Mouse (Mus musculus) neutrophil, adult 5-6 weeks (primary cell): Measurements from ENCODE around the gene Gm33543. TPM values are rescaled to one million over a fixed set of nuclear protein-coding genes. Genes with fewer than 3 reads are reported as not detected.

Experiments
- ATAC-seq: fragments of 151-379, 151-347 bp; 2 replicates; pipeline ENCODE4 v1.8.0; 2017; ENCODE audit warnings: mild to moderate bottlenecking, moderate TSS enrichment; ENCODE audit not compliant: insufficient number of reproducible peaks, poor library complexity, low FRiP score, severe bottlenecking; ENCODE audit errors: extremely low read depth
- total RNA-seq: library from RNA; stranded (forward); fragments of 200-1000 nt; gene quantifications from 2 replicates; pipeline ENCODE4 v1.2.3, GENCODE M21; 2017

The Gm33543 gene
- total RNA-seq, result 0.25 and 0.47 TPM in 2 replicates

DNA sequence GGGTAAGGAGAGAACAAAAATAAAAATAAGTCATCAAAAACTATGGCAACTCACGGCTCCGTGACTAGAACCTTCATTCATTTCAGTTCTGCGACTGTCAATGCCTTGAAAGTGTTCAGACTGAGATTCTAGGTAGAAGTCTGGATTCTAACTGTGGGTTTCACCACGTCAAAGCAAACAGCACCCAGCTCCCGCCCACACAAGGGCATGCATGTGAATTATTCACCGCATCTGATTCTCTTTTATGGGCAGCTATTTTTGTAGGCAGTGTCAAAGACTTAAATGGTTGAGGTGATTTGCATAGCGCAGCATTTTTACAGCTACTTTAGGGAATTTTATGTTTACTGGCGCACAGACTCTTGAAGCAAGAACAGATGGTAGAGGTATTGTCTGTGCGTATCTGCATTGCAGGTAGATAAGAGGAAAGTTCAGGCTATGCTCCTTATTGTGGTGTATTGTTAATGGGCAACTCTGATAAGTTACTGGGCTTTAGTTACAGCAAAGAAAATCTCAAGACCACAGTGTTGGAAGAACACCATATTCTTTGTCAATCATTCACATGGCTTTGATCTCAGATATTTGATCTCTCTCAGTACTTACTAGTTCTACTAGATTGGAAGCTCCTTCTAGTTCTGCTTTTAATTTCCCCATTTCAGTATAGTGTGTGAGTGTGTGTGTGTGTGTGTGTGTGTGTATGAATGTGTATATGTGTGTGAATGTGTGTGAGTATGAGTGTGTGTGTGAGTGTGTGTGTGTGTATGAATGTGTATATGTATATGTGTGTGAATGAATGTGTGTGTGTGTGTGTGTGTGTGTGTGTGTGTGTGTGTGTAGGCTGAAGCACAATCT lies at the start of gene Gm33543:
Gm33543 (minus strand) TSS at position 142 of the 849 bp plus-strand sequence.
- ATAC-seq, result peak; percentile 52; the same call in 1 of the 2 replicates

DNA sequence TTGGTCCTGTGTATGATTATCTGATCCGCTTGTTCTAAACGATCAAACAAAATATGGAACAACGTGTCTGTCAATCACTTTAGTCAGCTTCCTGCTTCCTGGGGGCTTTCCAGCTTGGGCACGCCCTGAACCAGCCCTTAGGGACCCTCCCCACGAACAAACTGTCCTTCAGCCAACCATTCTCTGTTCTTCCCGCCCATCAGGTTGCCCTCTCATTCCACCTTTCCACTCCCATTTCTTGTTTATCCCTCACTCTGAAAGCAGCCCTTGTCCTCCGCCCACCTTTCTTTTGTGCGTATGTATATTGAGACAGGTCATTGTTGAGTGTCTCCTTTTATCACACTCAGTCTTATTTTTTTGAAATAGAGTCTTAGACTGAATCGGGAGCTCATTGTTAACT lies 49.4 kb upstream of the Gm33543 start:
- ATAC-seq, result no peak

DNA sequence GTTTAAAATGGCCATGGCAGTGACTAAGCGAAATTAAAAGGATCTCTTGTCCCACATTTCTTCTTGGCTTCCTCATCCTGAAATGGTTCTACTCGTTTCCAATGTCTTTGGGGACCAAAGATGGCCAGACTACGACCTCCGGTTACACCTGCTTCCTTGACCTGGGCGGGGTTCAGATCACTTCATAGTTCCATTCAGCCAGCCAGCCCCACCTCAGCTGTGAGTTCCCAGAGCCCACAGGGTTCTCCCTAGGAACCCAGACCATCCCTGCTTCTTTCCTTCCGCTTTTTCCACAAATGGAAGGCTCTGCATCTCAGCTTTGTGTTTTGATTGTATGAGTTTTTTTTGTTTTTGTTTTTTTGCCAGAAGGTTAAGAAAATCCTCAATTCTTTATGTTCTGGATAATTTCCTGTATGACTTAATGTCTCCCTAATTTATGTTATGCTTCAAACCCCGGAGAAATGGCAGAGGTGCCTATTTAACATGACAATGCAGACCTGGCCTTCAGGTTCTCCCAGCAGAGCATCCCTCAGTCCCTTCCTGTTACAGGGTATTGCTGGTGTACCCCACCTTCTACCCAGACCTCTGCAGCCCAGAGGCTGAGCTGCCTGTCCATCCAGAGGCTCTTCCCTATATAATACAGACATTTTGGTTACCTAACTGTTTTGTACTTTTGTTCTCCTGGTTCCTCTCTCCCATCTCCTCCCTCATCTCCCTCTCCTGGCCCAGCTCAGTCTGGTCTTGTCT lies 48.7 kb upstream of the Gm33543 start:
- ATAC-seq, result no peak

DNA sequence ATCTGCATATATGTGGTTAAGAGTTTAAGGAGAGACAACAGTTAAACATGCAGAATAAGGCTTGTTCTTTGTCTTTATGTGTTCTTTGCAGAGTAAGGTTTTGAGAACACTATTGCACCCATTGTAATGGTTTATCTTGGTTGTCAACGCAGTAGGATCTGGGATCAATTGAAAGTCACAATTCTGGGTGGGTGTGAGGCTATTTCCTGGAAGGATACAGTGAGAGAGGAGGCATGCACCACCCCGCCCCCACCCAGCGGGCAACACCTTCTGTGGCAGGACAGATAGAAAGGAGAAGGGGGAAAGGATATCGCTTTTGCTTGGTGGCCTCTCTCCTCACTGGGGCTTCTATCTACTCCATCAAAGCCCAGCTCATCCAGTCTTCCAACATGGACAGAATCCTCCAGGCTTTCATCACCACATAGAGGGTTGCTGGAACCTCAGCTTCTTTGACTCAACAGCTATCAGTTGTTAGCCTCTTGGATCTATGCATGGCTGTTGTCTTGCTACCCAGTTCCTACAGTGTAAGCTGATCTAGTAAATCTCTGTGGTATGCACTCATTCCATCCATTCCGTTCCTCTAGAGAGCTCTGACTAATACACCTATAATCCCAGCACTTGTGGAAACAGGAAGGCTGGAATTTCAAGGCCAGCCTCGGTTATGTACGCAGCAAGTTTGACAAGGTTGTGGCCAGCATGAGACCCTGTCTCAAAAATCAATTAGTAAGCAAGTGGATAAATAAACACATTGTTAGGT lies 41.2 kb upstream of the Gm33543 start:
- no peak for ATAC-seq

DNA sequence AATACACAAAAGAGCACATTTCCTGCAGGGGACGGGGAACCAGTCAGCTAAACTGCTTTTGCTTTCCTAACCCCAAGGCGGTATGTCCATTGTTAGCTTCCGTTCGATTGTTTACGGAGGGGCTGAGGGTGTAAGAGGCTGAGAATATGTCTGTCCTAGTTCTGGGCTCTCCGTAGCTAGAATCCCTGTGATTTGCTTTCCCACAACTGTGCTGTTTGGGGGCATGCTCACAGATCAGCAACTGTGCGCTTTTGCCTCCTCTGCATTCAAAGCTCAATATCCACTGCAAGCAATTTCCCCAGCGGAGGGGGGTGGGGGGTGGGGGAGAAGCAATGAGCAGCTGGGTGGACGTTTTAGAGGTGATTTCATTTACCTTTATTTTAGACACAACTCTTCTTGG lies 39.3 kb upstream of the Gm33543 start:
- ATAC-seq, result no peak

DNA sequence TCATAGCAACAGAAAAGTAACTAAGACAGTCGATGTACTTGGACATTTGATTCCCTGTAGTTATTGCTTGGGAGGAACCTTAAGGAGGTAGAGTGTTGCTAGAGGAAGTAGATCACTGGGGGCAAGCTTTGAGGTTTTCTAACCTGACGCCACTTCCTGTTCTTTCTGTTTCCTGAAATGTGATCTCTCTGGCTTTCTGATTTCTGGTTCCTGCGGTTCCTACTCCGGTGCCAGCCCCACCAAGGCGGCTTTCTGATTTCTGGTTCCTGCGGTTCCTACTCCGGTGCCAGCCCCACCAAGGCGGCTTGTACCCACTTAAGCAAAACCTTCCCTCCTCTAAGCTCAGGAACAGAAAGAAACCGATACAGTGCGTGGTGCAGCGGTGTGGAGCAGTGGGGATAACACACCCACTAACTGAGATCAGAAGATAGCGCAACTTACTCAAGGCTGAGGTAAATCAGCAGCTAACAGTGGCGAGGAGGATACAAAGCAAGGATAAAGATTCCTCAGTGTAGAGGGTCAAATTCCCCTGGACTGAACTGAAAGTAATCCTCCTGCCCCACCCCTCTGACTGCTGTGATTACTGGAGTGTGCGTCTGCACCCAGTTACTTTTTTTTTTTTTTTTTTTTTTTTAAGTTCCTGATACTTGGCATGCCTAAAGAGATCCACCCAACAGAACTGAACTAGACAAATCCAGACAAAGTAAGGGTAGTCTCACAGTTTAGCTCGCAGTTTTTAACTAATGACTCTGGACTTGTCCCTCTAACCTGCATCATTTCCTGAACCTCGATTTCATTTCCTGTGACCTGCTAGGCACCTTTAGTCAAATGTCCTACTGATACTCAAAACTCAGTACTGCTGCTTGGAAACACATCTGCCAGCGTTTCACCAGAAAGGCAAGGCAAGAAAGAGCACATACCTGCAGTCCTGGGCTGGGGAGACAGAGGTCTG lies 37.5 kb upstream of the Gm33543 start:
- ATAC-seq, result peak; percentile 80

DNA sequence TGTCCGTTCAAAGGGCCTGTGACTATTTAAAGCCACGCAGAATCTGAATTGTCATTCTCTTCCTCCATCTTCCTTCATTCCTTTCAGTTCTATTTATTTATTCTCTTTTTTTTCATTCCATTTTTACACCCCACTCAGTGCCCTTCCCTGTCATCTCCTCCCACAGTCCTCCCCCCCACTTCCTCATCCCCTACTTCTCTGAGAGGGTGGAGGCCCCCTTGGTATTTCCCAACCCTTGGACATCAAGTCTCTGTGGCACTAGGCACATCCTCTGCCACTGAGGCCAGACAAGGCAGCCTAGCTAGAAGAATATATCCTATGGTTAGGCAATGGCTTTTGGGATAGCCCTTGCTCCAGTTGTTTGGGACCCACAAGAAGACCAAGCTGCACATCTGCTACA lies 28.1 kb upstream of the Gm33543 start:
- no peak for ATAC-seq

DNA sequence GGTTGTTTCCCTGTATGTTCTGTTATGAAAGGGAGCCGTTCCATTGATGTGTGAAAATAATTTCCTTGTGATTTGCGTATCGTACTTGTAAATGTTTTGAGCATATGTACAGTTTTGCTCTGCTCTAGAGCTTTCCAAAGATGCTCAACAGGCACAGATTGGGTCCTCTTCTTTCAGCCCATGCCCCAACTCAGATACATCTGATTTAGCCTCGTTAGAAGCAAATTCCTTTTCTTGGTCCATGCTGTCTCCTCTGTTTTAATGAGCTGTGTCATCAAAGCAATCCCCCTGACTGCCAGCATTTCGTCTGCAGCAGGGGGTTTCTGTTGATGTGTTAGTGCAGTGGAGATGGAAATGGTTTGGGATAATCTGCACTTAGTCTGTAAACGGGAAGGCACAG lies 25.6 kb upstream of the Gm33543 start:
- no peak for ATAC-seq

DNA sequence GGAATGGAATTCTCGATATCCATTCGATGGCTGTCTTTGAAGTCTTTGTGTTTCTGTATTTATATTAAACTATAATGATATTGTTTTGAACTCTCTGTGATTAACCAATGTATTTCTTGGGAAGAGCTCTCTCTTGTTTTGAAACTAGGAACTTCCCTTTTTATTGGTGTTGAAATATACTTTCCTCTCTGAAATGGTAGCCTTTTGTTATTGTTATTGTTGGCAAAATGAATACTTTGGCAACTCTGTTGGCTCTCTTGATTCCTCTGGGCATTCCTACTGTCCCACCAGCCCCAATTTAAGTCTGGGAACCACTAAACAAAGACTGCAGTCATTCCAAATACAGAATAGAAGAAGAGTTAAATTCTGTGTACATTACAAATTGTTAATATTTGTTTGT lies 24.9 kb upstream of the Gm33543 start:
- no peak for ATAC-seq

DNA sequence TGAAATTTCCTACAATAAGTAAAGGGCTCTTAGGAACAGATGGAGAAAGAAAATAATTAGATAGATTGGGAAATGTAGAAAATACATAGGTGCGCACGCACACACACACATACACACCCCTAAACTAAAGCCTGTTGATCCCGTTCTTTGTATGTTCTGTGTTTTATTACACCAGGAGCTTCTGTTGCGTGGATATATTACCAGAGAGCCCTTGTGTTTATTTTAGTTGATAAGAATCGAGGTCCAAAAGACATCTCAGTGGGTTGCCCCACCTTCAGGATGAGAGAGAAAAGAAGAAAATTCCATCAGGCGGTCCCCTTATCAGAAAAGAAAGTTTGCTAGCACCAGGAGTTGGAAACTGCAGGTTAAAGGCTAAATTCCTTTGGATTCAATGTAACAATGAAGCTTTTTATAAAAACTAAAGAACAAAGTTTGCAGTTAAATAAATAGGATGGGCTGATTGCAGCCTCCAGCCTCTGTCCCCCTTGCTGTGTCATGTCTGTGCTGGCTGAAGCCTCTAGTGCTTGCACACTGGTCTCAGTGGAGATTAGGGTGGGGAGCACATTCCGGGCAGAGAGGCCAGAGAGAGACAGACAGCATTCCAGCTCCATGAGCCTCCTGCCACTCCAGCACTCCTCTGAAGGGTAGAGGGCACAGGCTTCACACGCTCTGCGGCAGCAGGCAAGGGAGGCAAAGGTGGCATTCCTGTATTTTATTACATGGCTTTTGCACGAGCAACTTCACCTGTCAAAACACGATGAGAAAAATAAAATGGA lies 21.8 kb upstream of the Gm33543 start:
- no peak for ATAC-seq

DNA sequence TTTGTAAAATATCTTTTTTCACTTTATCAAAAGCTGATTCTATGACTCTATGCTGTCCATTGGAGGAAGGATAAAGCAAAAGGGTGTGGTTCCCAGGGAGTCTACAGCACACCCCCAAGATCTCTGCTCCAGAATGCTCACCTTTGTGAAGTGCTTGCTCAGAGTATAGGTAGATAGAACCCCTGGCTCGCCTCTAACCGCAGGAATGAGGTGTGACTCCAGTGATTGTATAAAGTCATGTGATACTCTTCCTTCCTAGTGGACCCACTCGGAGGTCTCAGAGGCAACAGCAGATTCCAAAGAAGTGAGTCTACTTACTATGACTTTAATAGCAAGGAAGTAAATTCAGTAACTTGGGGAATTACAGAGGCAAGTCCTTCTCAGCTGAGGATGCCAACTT lies 19.9 kb upstream of the Gm33543 start:
- ATAC-seq, result no peak

DNA sequence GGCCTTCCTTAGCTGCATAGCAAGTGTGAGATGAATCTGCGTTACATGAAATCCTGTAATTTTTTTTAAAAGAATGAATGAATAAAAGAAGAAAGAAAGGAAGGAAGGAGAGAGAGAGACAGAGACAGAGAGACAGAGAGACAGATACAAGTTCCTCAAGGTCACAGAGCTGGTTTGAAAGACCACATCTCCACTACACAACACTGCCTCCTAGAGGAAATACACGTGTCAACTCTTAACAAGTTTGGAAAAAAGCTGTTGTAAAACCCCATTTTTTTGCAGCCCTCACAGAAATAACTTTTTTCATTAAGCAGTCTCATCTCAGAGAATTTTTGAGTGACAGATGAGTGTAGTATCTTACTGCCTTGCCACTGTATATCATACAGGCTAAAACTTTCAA lies 15.4 kb upstream of the Gm33543 start:
- ATAC-seq, result peak; percentile 89

DNA sequence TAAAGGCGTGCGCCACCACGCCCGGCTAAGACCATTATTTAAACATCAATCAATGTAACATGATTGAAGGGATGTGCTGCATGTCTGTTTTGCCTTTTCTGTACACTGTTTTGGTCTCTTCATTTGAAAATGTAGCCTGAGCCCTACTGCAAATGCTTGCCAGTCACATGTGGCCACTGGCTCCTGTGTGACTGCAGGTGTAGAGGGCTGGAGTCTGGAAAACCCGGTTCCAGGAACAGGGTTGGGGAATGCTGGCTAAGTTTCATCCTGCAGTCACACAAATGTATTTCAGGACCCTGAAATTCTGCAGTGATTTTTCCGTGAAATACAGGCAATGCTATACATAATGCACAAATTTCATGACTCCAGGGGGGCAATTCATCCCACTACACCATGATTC lies 12.7 kb upstream of the Gm33543 start:
- ATAC-seq, result no peak

DNA sequence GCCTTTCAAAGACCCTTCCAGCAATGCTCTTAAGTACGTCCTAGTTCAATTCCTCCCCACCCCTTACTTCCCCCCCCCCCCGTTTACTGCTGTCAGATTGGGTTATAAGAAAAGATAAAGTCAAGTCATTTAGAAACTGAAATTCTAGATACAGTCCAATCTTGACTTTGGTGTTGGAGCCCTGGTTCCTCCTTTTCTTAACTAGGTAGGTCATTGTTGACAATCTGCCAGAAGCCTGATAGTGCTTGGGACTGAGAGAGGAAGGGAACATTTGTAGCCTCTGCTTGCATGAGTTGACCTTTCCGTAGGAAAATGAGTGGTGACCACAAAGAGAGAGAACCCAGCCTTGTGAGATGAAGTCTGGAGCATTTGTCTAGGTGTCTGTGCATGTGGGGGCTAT lies 7.8 kb upstream of the Gm33543 start:
- no peak for ATAC-seq

DNA sequence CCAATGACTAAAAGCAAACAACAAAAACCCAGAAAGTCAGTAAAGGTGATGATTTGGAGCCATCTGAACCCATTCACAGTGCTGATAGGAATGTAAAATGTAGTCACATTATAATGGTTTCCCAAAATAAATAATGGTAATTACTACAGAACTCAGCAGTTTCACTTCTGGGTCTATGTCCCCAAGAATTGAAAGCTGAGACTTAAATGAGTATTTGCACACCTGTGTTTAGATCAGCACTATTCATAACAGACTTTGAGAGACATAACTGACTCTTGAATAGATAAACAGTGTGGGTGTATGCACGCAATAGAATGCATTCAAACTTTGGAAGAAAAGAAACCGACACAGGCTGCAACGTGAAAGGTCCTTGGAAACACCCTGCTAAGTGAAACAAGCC lies 4.0 kb upstream of the Gm33543 start:
- ATAC-seq, result no peak

DNA sequence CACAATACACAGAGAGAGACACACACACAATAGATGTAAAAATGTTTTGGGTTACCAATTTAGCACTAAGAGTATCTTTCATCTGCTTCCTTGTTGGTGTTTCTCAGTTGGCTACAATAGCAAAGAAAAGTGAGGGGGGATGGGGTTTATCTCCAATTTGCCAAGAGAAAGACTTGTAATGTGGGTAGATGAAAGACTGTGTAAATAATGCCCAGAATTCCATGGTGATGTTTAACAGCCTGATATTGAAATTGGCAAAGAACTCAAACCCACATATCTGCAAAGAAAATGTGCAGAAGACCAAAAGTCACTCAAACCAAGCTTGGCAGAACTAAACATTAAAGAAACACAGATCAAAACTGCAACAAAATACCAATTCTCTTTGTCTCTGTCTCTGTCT lies 3.6 kb upstream of the Gm33543 start:
- ATAC-seq, result no peak

DNA sequence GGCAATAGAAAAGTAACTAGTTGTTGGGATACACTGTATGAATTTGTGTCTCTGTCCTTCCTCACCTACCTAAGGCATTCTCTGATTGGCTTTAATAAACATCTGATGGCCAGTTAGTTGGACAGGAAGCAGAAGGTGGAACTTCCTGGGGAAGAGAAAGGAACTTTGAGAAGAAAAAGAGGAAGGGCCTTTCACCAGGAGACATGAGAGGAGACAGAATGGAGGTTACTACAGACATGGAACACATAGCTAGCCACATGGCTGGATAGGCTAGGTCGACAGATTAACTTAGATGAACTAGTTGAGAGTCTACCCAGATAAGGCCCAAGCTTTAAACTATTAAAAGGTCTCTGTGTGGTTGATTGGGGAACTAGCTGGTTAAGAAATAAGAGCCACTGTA lies 1.1 kb upstream of the Gm33543 start:
- ATAC-seq, result peak; percentile 34; the same call in 1 of the 2 replicates

DNA sequence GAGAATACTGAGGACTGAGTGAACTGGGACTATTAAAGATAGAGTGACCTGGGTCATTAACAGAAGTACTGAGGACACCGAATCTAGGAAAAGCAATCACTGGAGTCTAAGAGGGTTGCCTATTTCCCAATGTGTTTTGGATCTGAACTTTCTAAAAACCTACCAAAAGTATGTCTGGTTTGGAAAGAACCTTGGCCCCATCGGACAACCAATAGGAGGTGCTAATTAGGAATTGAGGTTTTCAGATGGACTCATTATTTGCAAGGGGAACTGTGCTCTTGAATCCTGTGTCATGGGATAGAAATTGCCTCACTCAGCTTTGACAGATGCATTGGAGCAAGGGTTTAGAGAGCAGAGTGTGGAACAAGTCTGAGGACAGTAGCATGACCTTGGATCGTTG lies 1.5 kb downstream of the Gm33543 start:
- no peak for ATAC-seq
